Mouse (Mus musculus) liver, embryonic 15.5 days (tissue): ENCODE measurements around the gene Gm42906. TPM values are rescaled to one million over a fixed set of nuclear protein-coding genes. Genes with fewer than 3 reads are reported as not detected.

ENCODE experiments used
- ATAC-seq: fragments of 200-750 bp; cut with Nextera tagmentation; 2 replicates; pipeline ENCODE4 v1.8.0; 2017; ENCODE audit warnings: moderate number of reproducible peaks, mild to moderate bottlenecking, moderate library complexity; ENCODE audit not compliant: insufficient read depth
- H3K27ac ChIP-seq: fragments of 300-500 bp; sonication (generic); replicated peaks from 2 replicates; pipeline ENCODE4 v1.5.1; 2015; ENCODE audit warnings: mild to moderate bottlenecking, inconsistent platforms
- H3K27me3 ChIP-seq: fragments of 300-500 bp; sonication (generic); 2 replicates; pipeline ENCODE4 v1.6.1; 2015; ENCODE audit warnings: mild to moderate bottlenecking, inconsistent platforms
- H3K36me3 ChIP-seq: fragments of 300-500 bp; sonication (generic); replicated peaks from 2 replicates; pipeline ENCODE4 v1.6.1; 2015; ENCODE audit warnings: moderate library complexity, mild to moderate bottlenecking, inconsistent platforms
- H3K4me1 ChIP-seq: fragments of 300-500 bp; sonication (generic); replicated peaks from 2 replicates; pipeline ENCODE4 v1.6.1; 2015; ENCODE audit warnings: inconsistent platforms
- H3K4me2 ChIP-seq: fragments of 300-500 bp; sonication (generic); 2 replicates; pipeline ENCODE4 v1.6.1; 2015; ENCODE audit warnings: moderate library complexity, mild to moderate bottlenecking, inconsistent platforms
- H3K4me3 ChIP-seq: fragments of 300-500 bp; sonication (generic); replicated peaks from 2 replicates; pipeline ENCODE4 v1.5.1; 2015; ENCODE audit warnings: mild to moderate bottlenecking, inconsistent platforms
- H3K9ac ChIP-seq: fragments of 300-500 bp; sonication (generic); 2 replicates; pipeline ENCODE4 v1.6.1; 2015; ENCODE audit warnings: moderate library complexity, mild to moderate bottlenecking, inconsistent platforms
- H3K9me3 ChIP-seq: fragments of 300-500 bp; sonication (generic); replicated peaks from 2 replicates; pipeline ENCODE4 v1.6.1; 2016; ENCODE audit warnings: inconsistent platforms
- WGBS: fragments of 180-500 bp; shearing (Covaris S2); methylation state at CpG from one replicate; pipeline ENCODE4 v1.1.7; 2015; ENCODE audit warnings: mixed read lengths; ENCODE audit not compliant: insufficient replicate concordance; 5-methylcytosine and 5-hydroxymethylcytosine counted together
- polyA plus RNA-seq: library from polyadenylated mRNA; unstranded; fragments of >200 nt; fragmentation: Nextera tagmentation; extraction: Ambion mirVana; gene quantifications from 2 replicates; pipeline ENCODE4 v1.2.1, GENCODE M21; 2015

Gene Gm42906
- polyA plus RNA-seq, 1 experiment from 2014 or later = not detected

GRCm38 (mm10) chr5:151393821-151394662 lies 33.9 kb downstream of the Gm42906 start:
- Histone ChIP-seq H3K36me3 (no peaks in the 10 kb centered on the region), H3K9me3 (no peaks in the 10 kb centered on the region), H3K9ac (no peak overlapping the region), H3K4me2 (no peak overlapping the region), H3K4me3 (no peak overlapping the region), H3K4me1 (no peaks in the 10 kb centered on the region), H3K27me3 (no peaks in the 10 kb centered on the region), H3K27ac (no peak overlapping the region)
- ATAC-seq = no peak
- WGBS = 42% methylated on average over 7 of the region's 7 CpGs

DNA sequence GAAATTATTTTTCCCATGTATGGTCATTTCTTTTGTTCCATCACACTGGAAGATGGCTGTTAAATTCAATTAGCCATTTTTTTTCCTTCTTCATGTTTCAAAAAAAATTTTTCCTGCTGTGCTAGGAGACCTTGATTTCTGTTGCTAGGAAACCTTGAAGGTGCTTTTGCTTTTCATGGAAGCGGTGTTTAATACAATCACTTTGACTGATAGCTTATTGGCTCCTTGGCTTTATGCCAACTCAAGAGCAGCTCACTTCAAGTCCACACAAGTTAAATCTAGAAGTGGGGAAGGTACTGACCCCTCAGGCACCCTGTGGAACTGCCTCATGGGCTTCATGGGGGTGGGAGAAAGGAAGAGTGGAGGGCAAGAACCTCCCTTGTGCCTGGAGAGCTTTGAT lies 38.1 kb downstream of the Gm42906 start:
- no peak overlapping the region for H3K27ac ChIP-seq
- no peak overlapping the region for H3K4me2 ChIP-seq
- H3K4me3 ChIP-seq = no peak overlapping the region
- no peaks in the 10 kb centered on the region for H3K27me3 ChIP-seq
- no peak overlapping the region for H3K9ac ChIP-seq
- no peaks in the 10 kb centered on the region for H3K4me1 ChIP-seq
- ATAC-seq = no peak
- no peaks in the 10 kb centered on the region for H3K9me3 ChIP-seq
- 77% methylated on average over 1 of the region's 1 CpGs for WGBS
- H3K36me3 ChIP-seq = no peaks in the 10 kb centered on the region

DNA sequence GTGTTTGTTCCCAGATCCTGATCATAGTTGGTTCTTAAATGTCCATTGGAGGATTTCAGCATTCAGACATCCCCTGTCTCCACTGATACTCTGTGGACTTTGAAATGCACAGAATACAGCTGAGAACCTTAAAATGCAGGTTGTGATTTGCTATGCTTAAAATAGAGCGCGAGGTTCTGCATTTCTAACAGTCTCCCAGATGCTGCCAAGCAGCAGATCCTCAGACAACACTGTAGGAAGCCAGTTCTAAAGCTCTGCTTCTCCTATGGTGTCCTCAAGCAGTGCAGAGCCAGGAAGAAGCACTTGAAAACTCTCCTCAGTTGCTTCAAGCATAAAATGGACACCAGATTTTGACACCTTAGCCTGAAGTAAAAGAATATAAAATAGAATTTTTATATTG lies 48.1 kb downstream of the Gm42906 start:
- WGBS = 68% methylated on average over 2 of the region's 2 CpGs
- H3K27ac ChIP-seq = no peak overlapping the region
- no peaks in the 10 kb centered on the region for H3K27me3 ChIP-seq
- H3K4me1 ChIP-seq = no peaks in the 10 kb centered on the region
- ATAC-seq = no peak
- 0 out of 2 replicates have a peak, but pooled peaks cover 3% of the 10 kb centered on the region for H3K36me3 ChIP-seq
- no peak overlapping the region for H3K9ac ChIP-seq
- H3K9me3 ChIP-seq = no peaks in the 10 kb centered on the region
- H3K4me3 ChIP-seq = no peak overlapping the region
- no peak overlapping the region for H3K4me2 ChIP-seq

GRCm38 (mm10) chr5:151379210-151379609 lies 48.8 kb downstream of the Gm42906 start:
- 0 out of 2 replicates have a peak, but pooled peaks cover 2% of the 10 kb centered on the region for H3K36me3 ChIP-seq
- H3K9ac ChIP-seq = no peak overlapping the region
- H3K9me3 ChIP-seq = no peaks in the 10 kb centered on the region
- H3K4me1 ChIP-seq = no peaks in the 10 kb centered on the region
- no peak overlapping the region for H3K4me2 ChIP-seq
- ATAC-seq = no peak
- WGBS = 82% methylated on average over 2 of the region's 2 CpGs
- H3K27ac ChIP-seq = no peak overlapping the region
- no peak overlapping the region for H3K4me3 ChIP-seq
- H3K27me3 ChIP-seq = no peaks in the 10 kb centered on the region

- no peaks in the 10 kb centered on the region for H3K9me3 ChIP-seq
- H3K9ac ChIP-seq = no peak overlapping the region
- no peaks in the 10 kb centered on the region for H3K27me3 ChIP-seq
- no peak overlapping the region for H3K4me2 ChIP-seq
- no peaks in the 10 kb centered on the region for H3K4me1 ChIP-seq
- ATAC-seq = no peak
- H3K36me3 ChIP-seq = no peaks in the 10 kb centered on the region
- WGBS = 60% methylated on average over 4 of the region's 4 CpGs
- H3K27ac ChIP-seq = no peak overlapping the region
- no peak overlapping the region for H3K4me3 ChIP-seq
These were observed 51.0 kb downstream of the Gm42906 start for GRCm38 (mm10) chr5:151376931-151377330.

- no peak overlapping the region for H3K4me3 ChIP-seq
- no peaks in the 10 kb centered on the region for H3K9me3 ChIP-seq
- H3K4me2 ChIP-seq = no peak overlapping the region
- H3K4me1 ChIP-seq = peaks cover 5% of the 10 kb centered on the region
- WGBS = 54% methylated on average over 2 of the region's 2 CpGs
- H3K27me3 ChIP-seq = no peaks in the 10 kb centered on the region
- no peaks in the 10 kb centered on the region for H3K36me3 ChIP-seq
- no peak overlapping the region for H3K27ac ChIP-seq
- no peak for ATAC-seq
- H3K9ac ChIP-seq = no peak overlapping the region
These were observed 53.1 kb downstream of the Gm42906 start for GRCm38 (mm10) chr5:151374825-151375224.

DNA sequence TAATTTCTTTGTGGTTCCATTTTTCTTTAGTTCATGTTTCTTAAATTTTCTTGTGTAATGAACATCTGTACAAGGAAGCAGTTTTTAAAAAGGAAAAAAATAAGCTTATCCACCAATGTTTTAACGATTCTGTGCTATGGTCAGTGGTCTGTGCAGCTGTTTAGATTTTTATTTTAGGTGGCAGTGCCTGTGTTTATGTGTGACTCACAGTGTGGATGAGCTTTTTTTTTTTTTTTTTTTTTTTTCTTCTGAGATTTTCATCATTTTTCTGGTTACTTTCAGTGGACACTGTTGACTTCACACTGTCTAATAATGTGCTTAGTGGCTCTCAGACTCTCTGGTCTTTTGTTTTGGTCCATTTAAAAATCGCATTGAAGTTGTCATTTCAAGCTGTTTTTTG lies 56.8 kb downstream of the Gm42906 start:
- Histone ChIP-seq H3K4me1 (peaks cover 21% of the 10 kb centered on the region), H3K27ac (no peak overlapping the region)
- WGBS = 72% methylated on average over 2 of the region's 2 CpGs

DNA sequence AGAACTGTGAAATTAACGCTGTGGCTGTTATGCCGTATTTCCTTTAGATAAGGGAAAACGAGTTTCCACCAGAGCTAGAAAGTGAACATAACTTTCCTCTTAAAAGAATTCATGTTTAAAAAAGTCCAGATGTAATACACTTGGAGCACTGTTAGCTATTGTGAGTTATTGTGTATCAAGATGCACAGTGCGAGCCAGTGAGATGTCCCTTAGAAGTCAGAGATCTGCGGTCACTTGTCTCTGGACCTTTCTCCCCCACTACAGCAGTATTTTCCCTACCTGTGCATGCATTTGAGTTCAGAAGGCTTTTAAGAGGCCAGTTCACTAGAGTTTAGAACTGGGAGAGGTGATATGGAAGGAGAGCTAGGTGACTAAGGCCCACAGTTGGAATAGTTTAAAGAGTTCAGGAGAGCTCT lies 58.6 kb downstream of the Gm42906 start:
- Histone ChIP-seq H3K9ac (peak overlapping the region; percentile 81), H3K4me3 (peak overlapping the region; percentile 74), H3K4me2 (peak overlapping the region; percentile 90), H3K27me3 (no peaks in the 10 kb centered on the region), H3K27ac (peak overlapping the region; percentile 97), H3K36me3 (no peaks in the 10 kb centered on the region), H3K9me3 (no peaks in the 10 kb centered on the region), H3K4me1 (peaks cover 21% of the 10 kb centered on the region)
- ATAC-seq = no peak
- WGBS = 23% methylated on average over 5 of the region's 5 CpGs

More for the DNA sequence above, 56.8 kb downstream of the Gm42906 start:
- H3K36me3 ChIP-seq = no peaks in the 10 kb centered on the region
- H3K27me3 ChIP-seq = no peaks in the 10 kb centered on the region
- no peak overlapping the region for H3K4me3 ChIP-seq
- ATAC-seq = no peak
- no peak overlapping the region for H3K4me2 ChIP-seq
- H3K9ac ChIP-seq = no peak overlapping the region
- H3K9me3 ChIP-seq = no peaks in the 10 kb centered on the region

DNA sequence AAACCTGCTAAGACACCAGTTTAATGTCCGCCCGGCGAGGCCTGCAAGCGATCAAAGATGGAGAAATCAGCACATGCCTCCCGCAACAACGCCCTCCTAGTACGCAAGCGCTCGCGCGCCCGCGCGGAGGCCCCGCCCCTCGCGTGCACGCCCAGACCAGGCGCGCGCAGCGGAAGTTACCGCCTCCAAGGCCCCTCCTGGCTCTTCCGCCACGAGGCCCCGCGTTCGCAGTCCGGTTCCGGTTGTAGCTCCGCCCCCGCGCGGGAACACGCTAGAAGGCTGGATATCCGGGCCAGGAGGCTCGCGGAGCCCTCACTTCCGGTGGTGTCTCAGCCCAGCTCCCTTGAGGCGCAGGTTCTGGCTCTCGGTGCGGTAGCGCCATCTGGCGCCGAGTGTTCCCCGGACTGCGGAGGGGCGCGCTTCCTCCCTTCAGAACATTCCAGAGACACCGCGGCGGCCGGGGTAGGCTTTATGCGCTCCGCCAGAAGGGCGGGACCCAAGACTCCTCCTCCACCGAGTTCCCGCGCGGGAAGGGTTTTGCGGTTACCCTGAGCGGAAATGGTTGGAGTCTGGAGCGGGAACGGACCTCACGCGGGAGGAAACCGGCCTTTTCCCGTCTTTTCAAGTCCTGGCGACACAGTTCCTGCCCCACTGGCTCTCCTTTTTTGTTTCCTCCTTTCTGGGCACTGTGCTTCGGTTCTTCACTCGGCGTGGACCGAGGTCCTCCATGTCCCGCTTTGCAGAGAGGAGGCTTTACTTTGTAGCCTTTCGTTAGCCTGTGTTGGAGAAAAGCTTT lies 59.4 kb downstream of the Gm42906 start:
- Histone ChIP-seq H3K27me3 (no peaks in the 10 kb centered on the region), H3K36me3 (no peaks in the 10 kb centered on the region), H3K9ac (peak overlapping the region; percentile 81), H3K4me3 (peak overlapping the region; percentile 74), H3K4me1 (peaks cover 21% of the 10 kb centered on the region), H3K27ac (peak overlapping the region; percentile 97), H3K4me2 (peak overlapping the region; percentile 90), H3K9me3 (no peaks in the 10 kb centered on the region)
- peak; percentile 97 for ATAC-seq
- under 1% methylated on average over 75 of the region's 75 CpGs for WGBS

GRCm38 (mm10) chr5:151367881-151368394 lies 60.0 kb downstream of the Gm42906 start:
- peak; percentile 0; the same call in 1 of the 2 replicates for ATAC-seq
- 6% methylated on average over 16 of the region's 16 CpGs for WGBS
- H3K4me3 ChIP-seq = peak overlapping the region; percentile 74
- H3K27ac ChIP-seq = peak overlapping the region; percentile 97
- H3K27me3 ChIP-seq = no peaks in the 10 kb centered on the region
- peak overlapping the region; percentile 90 for H3K4me2 ChIP-seq
- H3K4me1 ChIP-seq = peaks cover 21% of the 10 kb centered on the region
- no peaks in the 10 kb centered on the region for H3K36me3 ChIP-seq
- no peaks in the 10 kb centered on the region for H3K9me3 ChIP-seq
- peak overlapping the region; percentile 81 for H3K9ac ChIP-seq

- Histone ChIP-seq H3K9me3 (no peaks in the 10 kb centered on the region), H3K27me3 (no peaks in the 10 kb centered on the region), H3K4me3 (peak overlapping the region; percentile 74), H3K27ac (peak overlapping the region; percentile 97), H3K36me3 (no peaks in the 10 kb centered on the region), H3K9ac (0 out of 2 replicates have a peak overlapping the region, but pooled peaks have one; percentile 81), H3K4me1 (peaks cover 21% of the 10 kb centered on the region), H3K4me2 (peak overlapping the region; percentile 90)
- no peak for ATAC-seq
- 26% methylated on average over 1 of the region's 1 CpGs for WGBS
These were observed 60.6 kb downstream of the Gm42906 start for GRCm38 (mm10) chr5:151367317-151367716.
